Mouse (Mus musculus): ENCODE results near the gene Vmn1r148.
"Not testable (repeated sequence)": the region's sequence is repeated elsewhere in the genome, so short reads cannot be mapped to it uniquely, and the experiment has no call there.

Vmn1r148 gene

GRCm38 (mm10) chr7:22413283-22413682, at the start of gene Vmn1r148:
TSS of gene Vmn1r148 (plus strand) at chr7:22413583.
- DNase-seq (ENCODE audit: low spot score in 2 of 2): not testable (repeated sequence)

- not testable (repeated sequence) for DNase-seq (ENCODE audit: low spot score in 2 of 2)
These were observed 42.4 kb upstream of the Vmn1r148 start, which contains the start of gene Gm8660 for GRCm38 (mm10) chr7:22370939-22371338. TSS of gene Gm8660 (minus strand) at chr7:22371039.

DNA sequence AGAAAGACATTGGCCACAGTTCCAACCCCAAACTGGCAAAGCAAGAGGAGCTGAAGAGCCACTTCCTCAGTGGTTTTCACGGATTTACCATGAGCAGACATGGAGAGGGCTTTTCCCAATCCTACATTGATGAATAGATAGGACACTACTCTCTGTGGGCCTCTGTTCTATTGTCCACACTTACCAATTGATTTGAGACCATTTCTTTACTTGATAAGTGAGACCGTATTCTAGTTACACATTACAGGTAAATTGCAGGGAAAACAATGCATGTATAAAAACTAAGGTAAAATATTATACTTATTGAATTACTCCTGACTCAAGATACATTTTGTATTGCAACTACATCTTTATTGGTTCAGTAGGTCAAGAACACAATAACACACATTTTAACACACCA, 24.7 kb downstream of the Vmn1r148 start, which contains the start of gene Vmn1r149:
Vmn1r149 (minus strand) TSS at position 101 of the 400 bp plus-strand sequence.
- DNase-seq (ENCODE audit: low spot score in 2 of 2): not testable (repeated sequence)

DNA sequence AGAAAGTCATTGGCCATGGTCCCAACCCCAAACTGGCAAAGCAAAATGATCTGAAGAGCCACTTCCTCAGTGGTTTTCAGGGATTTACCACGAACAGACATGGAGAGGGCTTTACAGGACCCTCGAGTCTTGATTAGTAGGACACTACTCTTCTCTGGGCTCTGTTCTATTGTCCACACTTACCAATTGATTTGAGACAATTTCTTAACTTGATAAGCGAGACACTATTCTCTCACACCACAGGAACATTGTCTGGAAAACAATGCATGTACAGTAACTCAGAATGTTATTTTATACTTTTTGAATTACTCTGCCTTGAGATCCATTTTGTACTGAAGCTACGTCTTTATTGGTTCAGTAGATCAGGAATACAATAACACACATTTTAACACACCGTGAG, 50.6 kb downstream of the Vmn1r148 start, which contains the start of gene Gm10665:
Gm10665 (minus strand) TSS at position 101 of the 400 bp plus-strand sequence.
- not testable (repeated sequence) for DNase-seq (ENCODE audit: low spot score in 2 of 2)
